Mouse (Mus musculus) neural tube, embryonic 12.5 days (tissue): ENCODE measurements around the gene Lrrk2. TPM values are rescaled to one million over a fixed set of nuclear protein-coding genes. Genes with fewer than 3 reads are reported as not detected.
A peak's percentile ranks its signal among the peaks of the same experiment; 100 is the strongest.

Experiments used
- ATAC-seq: fragments of 200-750 bp; cut with Nextera tagmentation; 2 replicates; pipeline ENCODE4 v1.8.0; 2017; ENCODE audit warnings: low read depth, mild to moderate bottlenecking, moderate TSS enrichment, moderate library complexity; ENCODE audit not compliant: low FRiP score
- H3K27ac ChIP-seq: fragments of 300-500 bp; sonication (generic); 2 replicates; pipeline ENCODE4 v1.5.1; 2016
- H3K27me3 ChIP-seq: fragments of 300-500 bp; sonication (generic); replicated peaks from 2 replicates; pipeline ENCODE4 v1.6.1; 2016; ENCODE audit warnings: mild to moderate bottlenecking
- H3K36me3 ChIP-seq: fragments of 300-500 bp; sonication (generic); 2 replicates; pipeline ENCODE4 v1.6.1; 2016; ENCODE audit warnings: mild to moderate bottlenecking
- H3K4me1 ChIP-seq: fragments of 300-500 bp; sonication (generic); 2 replicates; pipeline ENCODE4 v1.6.1; 2016
- H3K4me2 ChIP-seq: fragments of 300-500 bp; sonication (generic); replicated peaks from 2 replicates; pipeline ENCODE4 v1.6.1; 2016; ENCODE audit warnings: mild to moderate bottlenecking
- H3K4me3 ChIP-seq: fragments of 300-500 bp; sonication (generic); 2 replicates; pipeline ENCODE4 v1.5.1; 2016
- H3K9ac ChIP-seq: fragments of 300-500 bp; sonication (generic); 2 replicates; pipeline ENCODE4 v1.6.1; 2016; ENCODE audit warnings: mild to moderate bottlenecking
- H3K9me3 ChIP-seq: fragments of 300-500 bp; sonication (generic); 2 replicates; pipeline ENCODE4 v1.6.1; 2016; ENCODE audit warnings: mild to moderate bottlenecking
- WGBS: fragments of 180-500 bp; shearing (Covaris S2); methylation state at CpG from one replicate; pipeline ENCODE4 v1.1.7; 2016; 5-methylcytosine and 5-hydroxymethylcytosine counted together
- polyA plus RNA-seq: library from polyadenylated mRNA; unstranded; fragments of >200 nt; fragmentation: Nextera tagmentation; extraction: Ambion mirVana; gene quantifications from 2 replicates; pipeline ENCODE4 v1.2.1, GENCODE M21; 2016

The Lrrk2 gene
- polyA plus RNA-seq, 1 experiment from 2014 or later: 2.4 TPM

DNA sequence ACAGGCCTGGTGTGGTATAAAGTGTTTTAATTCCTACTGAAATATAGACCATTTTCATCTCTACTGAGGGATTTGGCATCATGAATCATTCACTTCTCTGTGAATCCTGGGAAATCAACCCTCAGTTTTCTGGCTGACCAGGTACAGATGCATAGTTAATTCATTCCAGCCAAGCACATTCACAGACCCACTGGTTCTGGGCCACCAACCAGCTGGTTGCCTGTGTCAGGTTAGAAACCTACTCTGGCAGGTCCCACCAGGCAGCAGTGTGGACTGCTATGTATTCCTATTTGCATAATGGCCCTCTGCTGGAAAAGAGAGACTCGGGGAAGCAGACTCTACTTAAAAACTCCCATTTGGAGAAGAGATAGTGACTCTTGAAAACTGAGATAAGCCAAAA is 27.9 kb downstream of the Lrrk2 start:
- Histone ChIP-seq H3K36me3 (no peaks in the 10 kb centered on the region), H3K4me1 (no peaks in the 10 kb centered on the region), H3K9me3 (no peaks in the 10 kb centered on the region), H3K27ac (no peak overlapping the region), H3K27me3 (no peaks in the 10 kb centered on the region), H3K4me2 (no peak overlapping the region), H3K9ac (no peak overlapping the region), H3K4me3 (no peak overlapping the region)
- 50% methylated on average over 1 of the region's 1 CpGs for WGBS
- ATAC-seq: no peak

DNA sequence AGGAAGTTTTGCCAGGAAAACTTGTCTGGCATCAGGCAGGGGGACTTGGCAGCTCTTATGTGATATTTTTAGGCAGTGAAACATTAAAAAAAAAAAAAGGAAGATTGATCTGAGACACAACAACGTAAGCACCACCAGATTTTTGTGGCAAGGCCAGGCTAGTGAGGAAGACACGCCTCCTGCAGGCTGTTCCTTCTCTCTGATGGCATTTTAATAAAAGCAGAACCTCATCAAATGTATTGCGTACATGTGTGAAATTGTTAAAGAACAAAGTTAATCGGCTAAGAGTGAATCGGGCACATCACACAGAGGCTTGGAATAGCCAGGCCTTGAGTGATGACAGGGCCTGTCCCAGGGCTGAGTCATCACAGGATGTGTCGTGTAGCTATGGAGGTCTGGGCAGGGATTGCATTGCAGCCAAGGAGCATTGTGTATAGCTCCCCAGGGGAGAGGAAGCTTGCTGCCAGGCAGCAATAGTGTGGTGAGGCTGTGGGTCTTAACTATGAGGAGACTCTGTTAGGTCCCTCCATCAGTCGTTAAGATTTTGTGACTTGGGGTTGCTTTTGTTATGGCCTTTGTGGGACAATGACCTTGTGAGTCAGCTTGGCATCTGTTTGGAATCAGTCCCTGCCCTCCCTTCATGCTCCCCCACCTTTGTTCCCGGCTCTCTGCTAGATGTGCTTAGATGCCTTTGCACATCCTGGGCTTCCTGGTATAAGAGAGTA is 30.2 kb downstream of the Lrrk2 start:
- Histone ChIP-seq H3K27me3 (no peaks in the 10 kb centered on the region), H3K9ac (no peak overlapping the region), H3K4me3 (no peak overlapping the region), H3K4me2 (no peak overlapping the region), H3K27ac (no peak overlapping the region), H3K4me1 (no peaks in the 10 kb centered on the region), H3K36me3 (no peaks in the 10 kb centered on the region), H3K9me3 (no peaks in the 10 kb centered on the region)
- WGBS: 51% methylated on average over 8 of the region's 8 CpGs
- ATAC-seq: no peak

DNA sequence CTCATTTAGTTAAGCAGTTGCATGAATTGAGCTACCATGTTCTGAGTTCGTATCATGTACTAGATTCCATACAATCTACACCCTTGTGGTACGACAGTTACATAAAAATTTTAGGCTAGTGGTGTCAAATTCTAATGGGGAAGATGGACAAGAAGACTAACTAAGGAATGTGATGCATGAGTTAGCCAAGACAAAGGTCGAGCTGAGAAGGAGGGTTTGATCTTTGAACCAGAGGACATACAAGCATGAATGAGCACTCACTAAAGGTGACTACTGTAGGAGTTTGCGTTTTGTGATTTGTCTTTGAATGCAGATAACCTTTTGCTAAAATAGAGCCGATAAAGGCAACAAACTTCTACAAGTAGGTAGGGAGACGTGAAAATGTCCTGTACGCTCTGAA is 31.1 kb downstream of the Lrrk2 start:
- H3K27me3 ChIP-seq: no peaks in the 10 kb centered on the region
- no peaks in the 10 kb centered on the region for H3K4me1 ChIP-seq
- 84% methylated on average over 7 of the region's 7 CpGs for WGBS
- no peaks in the 10 kb centered on the region for H3K9me3 ChIP-seq
- no peaks in the 10 kb centered on the region for H3K36me3 ChIP-seq
- no peak overlapping the region for H3K4me2 ChIP-seq
- no peak overlapping the region for H3K27ac ChIP-seq
- no peak overlapping the region for H3K4me3 ChIP-seq
- no peak for ATAC-seq
- H3K9ac ChIP-seq: no peak overlapping the region

- H3K36me3 ChIP-seq: no peaks in the 10 kb centered on the region
- no peaks in the 10 kb centered on the region for H3K27me3 ChIP-seq
- H3K4me2 ChIP-seq: peak overlapping the region; percentile 53
- H3K4me1 ChIP-seq: 0 out of 2 replicates have a peak, but pooled peaks cover 4% of the 10 kb centered on the region
- no peak overlapping the region for H3K27ac ChIP-seq
- 32% methylated on average over 29 of the region's 29 CpGs for whole genome bisulfite sequencing
- H3K9me3 ChIP-seq: no peaks in the 10 kb centered on the region
- ATAC-seq: 0 out of 2 replicates have a peak, but pooled peaks have one; percentile 13
- peak overlapping the region; percentile 13; the same call in 1 of the 2 replicates for H3K4me3 ChIP-seq
- H3K9ac ChIP-seq: no peak overlapping the region
Measured at GRCm38 (mm10) chr15:91709207-91710130, 36.5 kb downstream of the Lrrk2 start.

- H3K27ac ChIP-seq: no peak overlapping the region
- H3K9me3 ChIP-seq: no peaks in the 10 kb centered on the region
- no peaks in the 10 kb centered on the region for H3K4me1 ChIP-seq
- no peak overlapping the region for H3K9ac ChIP-seq
- H3K27me3 ChIP-seq: no peaks in the 10 kb centered on the region
- H3K4me2 ChIP-seq: no peak overlapping the region
- H3K36me3 ChIP-seq: no peaks in the 10 kb centered on the region
- ATAC-seq: no peak
- 56% methylated on average over 14 of the region's 14 CpGs for WGBS
- H3K4me3 ChIP-seq: no peak overlapping the region
Measured at GRCm38 (mm10) chr15:91735216-91735922, 62.4 kb downstream of the Lrrk2 start.

- no peak overlapping the region for H3K27ac ChIP-seq
- no peaks in the 10 kb centered on the region for H3K27me3 ChIP-seq
- H3K36me3 ChIP-seq: no peaks in the 10 kb centered on the region
- H3K9me3 ChIP-seq: no peaks in the 10 kb centered on the region
- H3K4me1 ChIP-seq: no peaks in the 10 kb centered on the region
- no peak overlapping the region for H3K9ac ChIP-seq
- 44% methylated on average over 15 of the region's 15 CpGs for WGBS
- H3K4me3 ChIP-seq: no peak overlapping the region
- no peak overlapping the region for H3K4me2 ChIP-seq
- no peak for ATAC-seq
Measured at GRCm38 (mm10) chr15:91736791-91737533, 64.0 kb downstream of the Lrrk2 start.

GRCm38 (mm10) chr15:91738808-91739207 is 65.8 kb downstream of the Lrrk2 start:
- 82% methylated on average over 9 of the region's 9 CpGs for WGBS

DNA sequence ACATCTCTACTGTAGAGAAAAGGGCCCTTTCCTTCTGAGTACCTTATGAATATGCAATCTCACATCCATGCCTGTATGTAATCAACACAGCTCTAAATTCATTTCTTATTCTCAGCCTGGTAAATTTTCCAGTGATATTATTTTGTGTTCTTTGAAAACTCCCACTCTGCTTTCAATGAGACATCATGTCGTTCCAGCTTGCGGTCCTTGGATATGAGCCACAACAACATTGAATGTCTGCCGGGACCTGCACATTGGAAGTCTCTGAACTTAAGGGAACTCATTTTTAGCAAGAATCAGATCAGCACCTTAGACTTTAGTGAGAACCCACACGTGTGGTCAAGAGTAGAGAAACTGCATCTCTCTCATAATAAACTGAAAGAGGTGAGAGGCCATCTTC is 72.5 kb downstream of the Lrrk2 start:
- Histone ChIP-seq H3K4me2 (no peak overlapping the region), H3K4me3 (no peak overlapping the region), H3K9ac (no peak overlapping the region), H3K36me3 (no peaks in the 10 kb centered on the region), H3K27ac (no peak overlapping the region), H3K4me1 (no peaks in the 10 kb centered on the region), H3K27me3 (no peaks in the 10 kb centered on the region), H3K9me3 (no peaks in the 10 kb centered on the region)
- no peak for ATAC-seq
- WGBS: 89% methylated on average over 4 of the region's 4 CpGs

More at GRCm38 (mm10) chr15:91738808-91739207, 65.8 kb downstream of the Lrrk2 start:
- Histone ChIP-seq H3K4me3 (no peak overlapping the region), H3K27ac (no peak overlapping the region), H3K9ac (no peak overlapping the region), H3K4me2 (no peak overlapping the region), H3K36me3 (no peaks in the 10 kb centered on the region), H3K4me1 (no peaks in the 10 kb centered on the region), H3K27me3 (no peaks in the 10 kb centered on the region), H3K9me3 (no peaks in the 10 kb centered on the region)
- ATAC-seq: no peak

DNA sequence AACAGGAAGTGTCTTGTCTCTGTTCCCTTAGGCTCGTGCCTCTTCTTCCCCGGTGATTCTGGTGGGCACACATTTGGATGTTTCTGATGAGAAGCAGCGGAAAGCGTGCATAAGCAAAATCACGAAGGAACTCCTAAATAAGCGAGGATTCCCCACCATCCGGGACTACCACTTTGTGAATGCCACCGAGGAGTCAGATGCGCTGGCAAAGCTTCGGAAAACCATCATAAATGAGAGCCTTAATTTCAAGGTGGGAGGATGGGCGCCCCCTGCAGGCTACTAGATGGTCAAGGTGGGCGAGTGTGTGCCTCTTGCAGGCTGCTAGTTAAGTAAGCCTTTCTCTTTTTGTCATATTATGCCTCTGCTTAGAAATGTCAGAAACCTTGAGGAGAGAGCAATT is 79.1 kb downstream of the Lrrk2 start:
- Histone ChIP-seq H3K36me3 (no peaks in the 10 kb centered on the region), H3K4me3 (no peak overlapping the region), H3K27ac (no peak overlapping the region), H3K4me2 (no peak overlapping the region), H3K9ac (no peak overlapping the region), H3K4me1 (no peaks in the 10 kb centered on the region), H3K9me3 (no peaks in the 10 kb centered on the region), H3K27me3 (no peaks in the 10 kb centered on the region)
- 60% methylated on average over 12 of the region's 12 CpGs for WGBS
- no peak for ATAC-seq

DNA sequence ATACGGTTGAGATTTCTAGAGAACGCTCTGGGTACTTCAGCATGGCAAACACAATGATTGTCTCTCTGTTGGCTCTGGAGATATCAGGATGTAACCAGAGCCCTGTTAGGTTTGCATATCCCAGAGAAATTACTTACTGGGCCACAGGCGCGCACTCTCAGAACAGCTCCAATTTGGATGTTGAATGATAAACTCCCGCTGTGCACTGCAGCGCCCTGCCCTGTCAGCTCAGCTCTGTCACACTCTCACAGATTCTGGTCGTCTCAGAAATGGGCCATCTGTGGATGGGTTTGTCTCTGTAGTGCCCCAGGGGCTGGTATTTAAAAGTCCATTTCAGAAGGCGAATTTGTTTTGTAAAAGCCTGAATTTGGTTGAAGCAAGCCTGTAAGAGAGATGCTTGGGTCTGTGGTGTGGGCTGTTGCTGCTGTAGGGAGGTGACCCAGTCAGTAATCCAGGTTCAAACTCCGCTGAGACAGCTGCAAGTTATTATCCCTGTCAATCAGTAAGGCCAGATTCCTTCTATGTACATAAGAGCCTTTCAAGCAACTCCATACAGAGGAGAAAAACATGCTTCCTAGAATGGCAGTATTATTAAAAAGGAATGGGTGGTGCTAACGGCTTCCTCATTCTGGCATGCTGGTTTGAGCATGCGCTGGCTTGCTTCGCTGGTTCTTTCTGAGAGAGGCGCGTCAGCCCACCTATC is 80.6 kb downstream of the Lrrk2 start:
- Histone ChIP-seq H3K27me3 (no peaks in the 10 kb centered on the region), H3K4me3 (no peak overlapping the region), H3K9ac (no peak overlapping the region), H3K4me1 (no peaks in the 10 kb centered on the region), H3K9me3 (no peaks in the 10 kb centered on the region), H3K4me2 (no peak overlapping the region), H3K36me3 (no peaks in the 10 kb centered on the region), H3K27ac (no peak overlapping the region)
- WGBS: 85% methylated on average over 14 of the region's 14 CpGs
- no peak for ATAC-seq

- H3K4me3 ChIP-seq: no peak overlapping the region
- no peaks in the 10 kb centered on the region for H3K36me3 ChIP-seq
- no peaks in the 10 kb centered on the region for H3K4me1 ChIP-seq
- no peak overlapping the region for H3K27ac ChIP-seq
- no peaks in the 10 kb centered on the region for H3K9me3 ChIP-seq
- H3K9ac ChIP-seq: no peak overlapping the region
- H3K4me2 ChIP-seq: no peak overlapping the region
- WGBS: 19% methylated on average over 3 of the region's 3 CpGs
- ATAC-seq: no peak
- no peaks in the 10 kb centered on the region for H3K27me3 ChIP-seq
Measured at GRCm38 (mm10) chr15:91754546-91754945, 81.6 kb downstream of the Lrrk2 start.
